Comparison of ENCODE assay signal across 9 mouse cellular contexts in genomic region chr3:122481891-122482739, GRCm38 (mm10).
DNase-seq lines count a peak whose midpoint lies in the region; ATAC-seq and TF ChIP-seq lines count a peak whose summit lies in the region.
"Had no signal": no experiment of that assay in that cellular context is flagged by ENCODE, and none has a peak within 500 bp of the region (broad histone marks: within the 10 kb centered on the region; RNA-seq: fewer than 3 reads in every experiment).

No protein-coding gene starts in this region.

- H3K27me3 ChIP-seq in kidney, embryonic 14.5 days (ENCODE audit: control insufficient read depth, insufficient read depth, low read length): no peaks in the 10 kb centered on the region
- no peaks in the 10 kb centered on the region for H3K27me3 ChIP-seq in kidney, postnatal 0 days (ENCODE audit: insufficient read depth, low read length)
- H3K27me3 ChIP-seq in stomach, embryonic 14.5 days (ENCODE audit: control insufficient read depth, insufficient read depth, low read length): no peaks in the 10 kb centered on the region
- no peaks in the 10 kb centered on the region for H3K27me3 ChIP-seq in limb, embryonic 10.5 days (ENCODE audit: low read depth, poor library complexity, severe bottlenecking)
- 0 out of 2 replicates have a peak, but pooled peaks cover 1% of the 10 kb centered on the region for H3K27me3 ChIP-seq in cerebellum, adult 2 months (ENCODE audit: control insufficient read depth, insufficient read depth, low read length)

- DNase-seq in kidney, adult 11 months: no peak
- DNase-seq in adrenal gland, postnatal 14 days: peak; percentile 72
- DNase-seq in kidney, postnatal 0 days (ENCODE audit: low spot score): no peak
- no peak for DNase-seq in limb, embryonic 10.5 days (ENCODE audit: low spot score)
- DNase-seq in cerebellum, adult 2 months: no peak
- DNase-seq: lung, postnatal 14 days had no signal

- no peak for TF ChIP-seq CTCF in kidney, postnatal 0 days (IDR thresholded peaks at IDR 0.05; ENCODE audit: low read depth)
- TF ChIP-seq CTCF in cerebellum, adult 2 months (IDR thresholded peaks at IDR 0.05; ENCODE audit: borderline replicate concordance, insufficient read depth, low read depth, low read length): no peak

- no peak overlapping the region for H3K4me3 ChIP-seq in kidney, embryonic 14.5 days (ENCODE audit: low read length)
- no peak overlapping the region for H3K4me3 ChIP-seq in kidney, postnatal 0 days (replicated peaks; ENCODE audit: low read depth, low read length)
- H3K4me3 ChIP-seq in stomach, embryonic 14.5 days (ENCODE audit: low read depth, low read length): no peak overlapping the region
- H3K4me3 ChIP-seq in limb, embryonic 10.5 days: no peak overlapping the region
- no peak overlapping the region for H3K4me3 ChIP-seq in cerebellum, adult 2 months (replicated peaks; ENCODE audit: insufficient read depth, low read depth, low read length)

- H3K9me3 ChIP-seq in kidney, embryonic 14.5 days (ENCODE audit: control insufficient read depth, low read length): no peaks in the 10 kb centered on the region
- no peaks in the 10 kb centered on the region for H3K9me3 ChIP-seq in kidney, postnatal 0 days (replicated peaks; ENCODE audit: low read length)
- H3K9me3 ChIP-seq in stomach, embryonic 14.5 days (ENCODE audit: control insufficient read depth, low read depth, low read length): no peaks in the 10 kb centered on the region
- H3K9me3 ChIP-seq in limb, embryonic 10.5 days (replicated peaks): no peaks in the 10 kb centered on the region
- H3K9me3 ChIP-seq: G1E had no signal

- no peaks in the 10 kb centered on the region for H3K36me3 ChIP-seq in kidney, embryonic 14.5 days (ENCODE audit: control insufficient read depth, insufficient read depth, low read length)
- H3K36me3 ChIP-seq in kidney, postnatal 0 days (ENCODE audit: insufficient read depth, low read length): no peaks in the 10 kb centered on the region
- no peaks in the 10 kb centered on the region for H3K36me3 ChIP-seq in stomach, embryonic 14.5 days (ENCODE audit: control insufficient read depth, insufficient read depth, low read length)
- H3K36me3 ChIP-seq in limb, embryonic 10.5 days: no peaks in the 10 kb centered on the region
- H3K36me3 ChIP-seq: G1E had no signal

- peak overlapping the region; percentile 0; the same call in 1 of the 2 replicates for H3K27ac ChIP-seq in kidney, embryonic 14.5 days (ENCODE audit: low read depth, low read length)
- H3K27ac ChIP-seq in kidney, postnatal 0 days: peak overlapping the region; percentile 19; the same call in 1 of the 2 replicates
- H3K27ac ChIP-seq in stomach, embryonic 14.5 days (ENCODE audit: low read length): no peak overlapping the region
- no peak overlapping the region for H3K27ac ChIP-seq in limb, embryonic 10.5 days
- no peak overlapping the region for H3K27ac ChIP-seq in cerebellum, adult 2 months (ENCODE audit: insufficient read depth, low read length)

- TF ChIP-seq POLR2A in cerebellum, adult 2 months (IDR thresholded peaks at IDR 0.05; ENCODE audit: borderline replicate concordance, insufficient read depth, low read length): no peak

- H3K4me1 ChIP-seq in kidney, embryonic 14.5 days (ENCODE audit: control insufficient read depth, insufficient read depth, low read length): peaks cover 32% of the 10 kb centered on the region
- H3K4me1 ChIP-seq in kidney, postnatal 0 days (replicated peaks; ENCODE audit: insufficient read depth, low read length): peaks cover 10% of the 10 kb centered on the region
- peaks cover 14% of the 10 kb centered on the region for H3K4me1 ChIP-seq in stomach, embryonic 14.5 days (ENCODE audit: control insufficient read depth, insufficient read depth, low read length)
- peaks cover 49% of the 10 kb centered on the region for H3K4me1 ChIP-seq in limb, embryonic 10.5 days
- no peaks in the 10 kb centered on the region for H3K4me1 ChIP-seq in cerebellum, adult 2 months (ENCODE audit: control insufficient read depth, insufficient read depth, low read length)

- whole genome bisulfite sequencing in kidney, embryonic 14.5 days: 64% methylated on average over 21 of the region's 21 CpGs
- WGBS in kidney, postnatal 0 days: 56% methylated on average over 21 of the region's 21 CpGs
- 60% methylated on average over 21 of the region's 21 CpGs for WGBS in stomach, embryonic 14.5 days
- 77% methylated on average over 21 of the region's 21 CpGs for WGBS in limb, embryonic 10.5 days
- 90% methylated on average over 21 of the region's 21 CpGs for WGBS in cerebellum, adult 2 months

- H3K9ac ChIP-seq in kidney, embryonic 14.5 days (ENCODE audit: low read depth, low read length): no peak overlapping the region
- H3K9ac ChIP-seq in kidney, postnatal 0 days (ENCODE audit: low read depth, low read length): no peak overlapping the region
- H3K9ac ChIP-seq in stomach, embryonic 14.5 days (replicated peaks; ENCODE audit: low read depth, low read length): no peak overlapping the region

- ATAC-seq in kidney, embryonic 14.5 days (ENCODE audit: low FRiP score, low TSS enrichment): no peak
- ATAC-seq in kidney, postnatal 0 days (replicated peaks; ENCODE audit: low FRiP score, low read depth): no peak
- ATAC-seq in stomach, embryonic 14.5 days (ENCODE audit: insufficient number of reproducible peaks, insufficient read depth, low FRiP score, low read depth): peak; percentile 36; the same call in 1 of the 2 replicates

- no peak overlapping the region for H3K4me2 ChIP-seq in kidney, embryonic 14.5 days (replicated peaks; ENCODE audit: low read depth, low read length)
- no peak overlapping the region; the same call in 1 of the 2 replicates for H3K4me2 ChIP-seq in kidney, postnatal 0 days (ENCODE audit: low read length)
- H3K4me2 ChIP-seq in stomach, embryonic 14.5 days (replicated peaks; ENCODE audit: low read depth, low read length): no peak overlapping the region

Comparison
In these comparisons a context has a peak if more than half of its experiments do, and no peak if none do; other contexts are left out.
1. H3K27ac ChIP-seq: peak in kidney, embryonic 14.5 days (single experiment) and kidney, postnatal 0 days (single experiment); none in stomach, embryonic 14.5 days (single experiment), limb, embryonic 10.5 days (single experiment) and cerebellum, adult 2 months (single experiment).